Mouse (Mus musculus) liver, embryonic 14.5 days (tissue): ENCODE data around the gene Ggcx. TPM values are rescaled to one million over a fixed set of nuclear protein-coding genes. Genes with fewer than 3 reads are reported as not detected.

Experiments
- ATAC-seq: fragments of 200-750 bp; cut with Nextera tagmentation; 2 replicates; pipeline ENCODE4 v1.8.0; 2017; ENCODE audit warnings: moderate number of reproducible peaks, mild to moderate bottlenecking, moderate library complexity; ENCODE audit not compliant: insufficient read depth
- DNase-seq, 3 experiments: peaks; one replicate each; pipeline ENCODE4 v3.0.0-alpha.2; 2012 to 2013; ENCODE audit warnings: low read depth in 3 of 3, low spot score in 3 of 3
- H3K27ac ChIP-seq: fragments of 300-500 bp; sonication (generic); 2 replicates; pipeline ENCODE4 v1.5.1; 2014; ENCODE audit warnings: moderate library complexity, mild to moderate bottlenecking, control low read depth, inconsistent platforms
- H3K27me3 ChIP-seq: fragments of 300-500 bp; sonication (generic); 2 replicates; pipeline ENCODE4 v1.6.1; 2014; ENCODE audit warnings: mild to moderate bottlenecking, low read length, moderate library complexity; ENCODE audit not compliant: control insufficient read depth, insufficient read depth
- H3K36me3 ChIP-seq: fragments of 300-500 bp; sonication (generic); replicated peaks from 2 replicates; pipeline ENCODE4 v1.6.1; 2014; ENCODE audit warnings: low read depth; ENCODE audit not compliant: control insufficient read depth, insufficient read depth
- H3K4me1 ChIP-seq, 2 experiments: fragments of 200-500 bp in 1 of 2; fragments of 300-500 bp in 1 of 2; sonication (generic) in 1 of 2; replicated peaks; 2 replicates each; pipeline ENCODE4 v1.6.1; 2012 to 2014; ENCODE audit warnings: antibody characterized with exemption in 1 of 2, inconsistent platforms in 1 of 2, low read length in 1 of 2; ENCODE audit not compliant: control insufficient read depth in 2 of 2, insufficient read depth in 2 of 2
- H3K4me2 ChIP-seq: fragments of 300-500 bp; sonication (generic); 2 replicates; pipeline ENCODE4 v1.6.1; 2014; ENCODE audit warnings: low read depth, mild to moderate bottlenecking, control low read depth, moderate library complexity
- H3K4me3 ChIP-seq, 2 experiments: fragments of 200-500 bp in 1 of 2; fragments of 300-500 bp in 1 of 2; sonication (generic) in 1 of 2; 2 replicates each; pipeline ENCODE4 v1.5.1; 2012 to 2014; ENCODE audit warnings: low read depth in 2 of 2, low read length in 2 of 2, mild to moderate bottlenecking in 2 of 2, control low read depth in 1 of 2, inconsistent platforms in 1 of 2, moderate library complexity in 1 of 2; ENCODE audit not compliant: insufficient read depth in 1 of 2
- H3K9ac ChIP-seq: fragments of 300-500 bp; sonication (generic); replicated peaks from 2 replicates; pipeline ENCODE4 v1.6.1; 2014; ENCODE audit warnings: mild to moderate bottlenecking, control low read depth, moderate library complexity
- H3K9me3 ChIP-seq: fragments of 300-500 bp; sonication (generic); 2 replicates; pipeline ENCODE4 v1.6.1; 2016; ENCODE audit warnings: low read length, mixed read lengths; ENCODE audit not compliant: control insufficient read depth
- CTCF ChIP-seq: IDR thresholded peaks from 2 replicates; pipeline ENCODE4 v1.5.1; 2016; ENCODE audit warnings: antibody characterized with exemption, low read depth, control low read depth
- EP300 ChIP-seq: IDR thresholded peaks from 2 replicates; pipeline ENCODE4 v1.6.1; 2016; ENCODE audit warnings: antibody characterized with exemption, low read depth
- WGBS: fragments of 180-500 bp; shearing (Covaris S2); extraction: QIAGEN DNeasy Blood & Tissue Kit; methylation state at CpG from one replicate; pipeline ENCODE4 v1.1.7; 2014; ENCODE audit not compliant: insufficient replicate concordance; 5-methylcytosine and 5-hydroxymethylcytosine counted together
- polyA plus RNA-seq, 2 experiments: library from polyadenylated mRNA; depleted of rRNA in 1 of 2; stranded (reverse) in 1 of 2; unstranded in 1 of 2; fragments of >200 nt; fragmentation: Nextera tagmentation in 1 of 2; extraction: Ambion mirVana in 1 of 2; gene quantifications; 2 replicates each; pipeline versions ENCODE4 v1.2.1 to v1.2.3; 2012 to 2014

Gene Ggcx
- polyA plus RNA-seq, 2 experiments, result 5.7 to 11.3 TPM

DNA sequence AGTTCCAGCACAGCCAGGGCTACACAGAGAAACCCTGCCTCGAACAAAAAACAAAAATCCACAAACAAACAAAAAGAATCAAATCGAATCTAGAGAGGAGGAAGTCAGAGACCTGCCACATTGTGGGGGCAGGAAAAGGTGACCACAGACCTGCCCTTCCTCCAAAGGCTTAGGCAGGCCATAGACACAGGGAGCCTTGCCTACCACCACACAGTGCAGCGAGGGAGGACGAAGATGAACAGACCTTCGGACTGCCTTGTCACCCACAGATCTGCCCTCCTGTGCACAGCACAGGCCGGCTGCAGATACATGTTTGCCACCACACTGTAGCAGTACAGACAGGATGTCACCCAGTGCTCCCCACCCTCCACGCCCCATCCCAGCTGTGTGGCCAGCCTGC lies 3.6 kb upstream of the Ggcx start:
- 28% methylated on average over 7 of the region's 7 CpGs for WGBS
- no peak for TF ChIP-seq EP300
- no peak for TF ChIP-seq CTCF
- Histone ChIP-seq H3K4me1 (peaks cover 6 to 12% of the 10 kb centered on the region in 2 experiments), H3K4me3 (no peak overlapping the region), H3K27me3 (no peaks in the 10 kb centered on the region), H3K9me3 (no peaks in the 10 kb centered on the region), H3K36me3 (no peaks in the 10 kb centered on the region), H3K9ac (no peak overlapping the region), H3K4me2 (no peak overlapping the region), H3K27ac (no peak overlapping the region)
- ATAC-seq (no peak), DNase-seq (no peak)

DNA sequence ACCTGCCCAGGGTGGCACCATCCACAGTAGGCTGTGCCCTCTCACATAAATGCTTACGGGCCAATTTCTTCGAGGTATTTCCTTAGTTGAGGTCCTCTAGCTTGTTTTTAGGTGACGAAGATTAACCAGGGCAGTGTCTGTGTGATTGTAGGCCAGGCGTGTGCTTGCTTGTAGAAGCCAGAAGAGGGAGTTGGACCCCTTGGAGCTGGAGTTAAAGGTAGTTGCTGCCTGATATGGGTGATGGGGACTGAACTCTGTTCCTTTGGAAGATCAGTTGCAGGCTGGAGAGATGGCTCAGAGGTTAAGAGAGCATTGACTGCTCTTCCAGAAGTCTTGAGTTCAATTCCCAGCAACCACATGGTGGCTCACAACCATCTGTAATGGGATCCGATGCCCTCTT lies 1.1 kb downstream of the Ggcx start:
- peak; percentile 32 for TF ChIP-seq CTCF
- TF ChIP-seq EP300, result no peak
- H3K9me3 ChIP-seq, result no peaks in the 10 kb centered on the region
- H3K4me1 ChIP-seq, result peaks cover 17 to 26% of the 10 kb centered on the region in 2 experiments
- no peak for DNase-seq
- peak overlapping the region; percentile 43 to 65 for H3K4me3 ChIP-seq
- H3K27me3 ChIP-seq, result no peaks in the 10 kb centered on the region
- H3K36me3 ChIP-seq, result no peaks in the 10 kb centered on the region; the same call in none of the 2 replicates
- peak overlapping the region; percentile 86 for H3K4me2 ChIP-seq
- no peak overlapping the region; the same call in 1 of the 2 replicates for H3K9ac ChIP-seq
- H3K27ac ChIP-seq, result peak overlapping the region; percentile 31; the same call in 1 of the 2 replicates
- ATAC-seq, result no peak
- WGBS, result 68% methylated on average over 5 of the region's 5 CpGs

GRCm38 (mm10) chr6:72415964-72416772 lies 2.1 kb downstream of the Ggcx start:
- H3K9ac ChIP-seq, result no peak overlapping the region
- no peak overlapping the region for H3K27ac ChIP-seq
- WGBS, result 66% methylated on average over 7 of the region's 7 CpGs
- DNase-seq (no peak), ATAC-seq (no peak)
- no peak for TF ChIP-seq EP300
- peaks cover 17 to 26% of the 10 kb centered on the region in 2 experiments for H3K4me1 ChIP-seq
- peak overlapping the region in 1 of 2 experiments; percentile 65; a peak in 1 of 4 replicates for H3K4me3 ChIP-seq
- H3K36me3 ChIP-seq, result no peaks in the 10 kb centered on the region; the same call in none of the 2 replicates
- no peaks in the 10 kb centered on the region for H3K27me3 ChIP-seq
- H3K4me2 ChIP-seq, result peak overlapping the region; percentile 86
- no peaks in the 10 kb centered on the region for H3K9me3 ChIP-seq

DNA sequence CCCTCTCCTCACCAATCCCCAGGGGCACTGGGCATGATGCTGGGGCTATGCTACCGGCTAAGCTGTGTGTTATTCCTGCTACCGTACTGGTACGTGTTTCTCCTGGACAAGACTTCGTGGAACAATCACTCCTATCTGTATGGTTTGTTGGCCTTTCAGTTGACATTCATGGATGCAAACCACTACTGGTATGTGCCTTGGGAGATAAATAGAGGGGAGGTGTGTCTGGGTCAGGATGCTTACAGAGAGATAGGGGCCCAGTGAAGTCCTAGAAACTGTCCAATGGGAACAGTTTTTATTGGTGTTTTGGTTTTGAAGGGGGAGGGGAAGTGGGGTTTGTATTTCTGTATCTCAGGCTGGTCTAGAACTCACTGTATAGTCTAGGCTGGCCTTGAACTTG lies 4.2 kb downstream of the Ggcx start:
- H3K9ac ChIP-seq, result 0 out of 2 replicates have a peak overlapping the region, but pooled peaks have one; percentile 3
- peaks cover 6% of the 10 kb centered on the region for H3K36me3 ChIP-seq
- ATAC-seq, result peak; percentile 63
- peaks cover 17 to 26% of the 10 kb centered on the region in 2 experiments for H3K4me1 ChIP-seq
- DNase-seq, result no peak
- WGBS, result 10% methylated on average over 4 of the region's 4 CpGs
- TF ChIP-seq CTCF (no peak), EP300 (peak; percentile 80)
- no peak overlapping the region for H3K4me3 ChIP-seq
- H3K27ac ChIP-seq, result peak overlapping the region; percentile 31
- no peaks in the 10 kb centered on the region for H3K27me3 ChIP-seq
- no peaks in the 10 kb centered on the region for H3K9me3 ChIP-seq
- peak overlapping the region; percentile 11 for H3K4me2 ChIP-seq

GRCm38 (mm10) chr6:72419806-72420205 lies 5.7 kb downstream of the Ggcx start:
- Histone ChIP-seq H3K36me3 (peaks cover 20% of the 10 kb centered on the region), H3K4me2 (no peak overlapping the region), H3K27me3 (no peaks in the 10 kb centered on the region), H3K4me3 (no peak overlapping the region), H3K27ac (no peak overlapping the region), H3K9ac (no peak overlapping the region), H3K4me1 (peaks cover 13 to 23% of the 10 kb centered on the region in 2 experiments), H3K9me3 (no peaks in the 10 kb centered on the region)
- DNase-seq, result no peak
- TF ChIP-seq CTCF (no peak), EP300 (no peak)
- WGBS, result 79% methylated on average over 1 of the region's 1 CpGs
- no peak for ATAC-seq
